Mouse (Mus musculus): ENCODE data around the gene Acy3.
"Not testable (repeated sequence)": the region's sequence is repeated elsewhere in the genome, so short reads cannot be mapped to it uniquely, and the experiment has no call there.

The Acy3 gene

GRCm38 (mm10) chr19:3974608-3975007 is 11.8 kb upstream of the Acy3 start:
- not testable (repeated sequence) for DNase-seq (ENCODE audit: low spot score in 2 of 2)

GRCm38 (mm10) chr19:3975866-3976265 is 10.5 kb upstream of the Acy3 start:
- peak in 1 of 2 experiments; percentile 20 for DNase-seq (ENCODE audit: low spot score in 2 of 2)

DNA sequence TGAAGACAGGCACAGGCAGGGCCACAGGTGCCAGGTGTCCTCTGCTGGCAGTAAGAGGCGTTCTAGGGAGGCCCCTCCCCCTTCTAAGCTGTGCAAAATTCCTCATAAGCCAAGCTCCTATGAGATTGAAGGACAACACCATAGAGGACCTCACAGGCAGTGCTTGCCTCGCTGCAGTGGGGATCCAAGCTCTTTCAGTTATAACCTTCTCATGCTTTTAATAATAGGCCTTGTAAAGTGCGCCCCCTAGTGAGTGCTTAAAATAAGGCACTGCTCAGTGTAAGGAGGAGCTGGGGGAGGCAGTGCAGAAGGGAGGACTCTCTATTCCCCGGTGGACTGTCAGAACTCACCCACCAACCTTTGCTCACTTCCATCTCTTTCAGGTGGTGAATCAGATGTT is 6.1 kb upstream of the Acy3 start:
- DNase-seq (ENCODE audit: low spot score in 2 of 2), result peak; percentile 75 to 80

GRCm38 (mm10) chr19:3980917-3981316 is 5.5 kb upstream of the Acy3 start:
- DNase-seq (ENCODE audit: low spot score in 2 of 2), result no peak

- no peak for DNase-seq (ENCODE audit: low spot score in 2 of 2)
Observed at GRCm38 (mm10) chr19:3983527-3984200, 2.7 kb upstream of the Acy3 start.

GRCm38 (mm10) chr19:3985261-3985681 is 1.1 kb upstream of the Acy3 start:
- no peak for DNase-seq (ENCODE audit: low spot score in 2 of 2)

DNA sequence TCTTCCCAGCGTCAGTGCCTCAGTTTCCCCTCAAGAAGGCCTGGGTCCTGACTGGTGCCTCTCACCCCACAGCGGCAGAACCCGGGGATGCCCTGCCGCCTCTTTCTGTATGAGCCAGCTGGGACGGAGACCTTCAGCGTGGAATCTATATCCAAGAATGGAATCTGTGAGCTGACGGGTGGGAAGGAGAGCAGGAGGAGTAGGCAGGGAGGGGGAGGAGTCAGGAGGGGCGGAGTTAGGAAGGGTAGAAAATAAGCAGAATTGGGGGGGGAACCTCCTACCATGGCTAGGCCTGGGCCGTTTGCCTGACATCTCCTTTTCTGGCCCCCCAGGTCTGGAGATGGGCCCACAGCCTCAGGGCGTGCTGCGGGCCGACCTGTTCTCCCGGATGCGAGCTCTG is 1.7 kb downstream of the Acy3 start:
- no peak for DNase-seq (ENCODE audit: low spot score in 2 of 2)

DNA sequence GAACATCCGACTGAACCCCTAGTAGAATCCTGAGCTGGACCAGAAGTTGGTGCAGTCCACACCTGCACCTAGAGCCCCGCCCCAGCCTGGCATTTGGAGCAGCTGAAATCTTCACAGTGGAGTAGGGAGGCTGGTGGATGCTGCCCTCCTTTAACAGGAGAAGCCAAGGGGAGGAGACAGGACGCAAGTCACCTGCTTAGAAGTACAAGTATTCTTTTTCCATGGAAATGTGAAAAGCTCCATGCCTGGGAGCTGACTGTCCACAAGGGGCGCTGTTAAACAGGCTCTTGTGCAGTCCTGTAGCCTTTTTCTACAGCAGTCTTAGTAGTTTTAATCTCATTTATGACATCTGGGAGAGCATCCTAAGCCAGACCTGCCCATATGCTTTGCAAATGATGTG is 2.4 kb downstream of the Acy3 start:
- DNase-seq (ENCODE audit: low spot score in 2 of 2), result no peak

GRCm38 (mm10) chr19:3990804-3991203 is 4.4 kb downstream of the Acy3 start:
- no peak for DNase-seq (ENCODE audit: low spot score in 2 of 2)

DNA sequence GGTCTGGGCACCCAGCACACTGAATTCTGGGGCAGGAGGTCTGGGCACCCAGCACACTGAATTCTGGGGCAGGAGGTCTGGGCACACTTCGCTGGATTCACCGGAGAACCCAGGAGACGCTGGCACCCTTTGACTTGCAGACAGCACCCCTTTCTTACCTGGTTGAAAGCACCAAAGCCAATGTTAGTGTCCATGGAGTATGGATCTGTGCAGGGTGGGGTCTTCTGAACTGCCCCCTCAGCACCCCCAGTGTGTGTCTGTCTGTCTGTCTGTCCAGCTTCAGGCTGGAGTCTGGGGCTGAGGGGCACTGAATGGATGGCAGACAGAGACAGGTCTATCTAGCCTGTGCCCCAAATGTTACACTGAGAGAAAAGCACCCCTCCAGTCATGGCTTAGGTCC is 5.2 kb downstream of the Acy3 start:
- DNase-seq (ENCODE audit: low spot score in 2 of 2), result no peak

GRCm38 (mm10) chr19:3991966-3992365 is 5.6 kb downstream of the Acy3 start:
- DNase-seq (ENCODE audit: low spot score in 2 of 2), result no peak

- no peak for DNase-seq (ENCODE audit: low spot score in 2 of 2)
Observed at GRCm38 (mm10) chr19:3992416-3992815, 6.0 kb downstream of the Acy3 start, which contains the start of gene Tbx10. Gene Tbx10, plus strand, starts transcription at chr19:3992752.

DNA sequence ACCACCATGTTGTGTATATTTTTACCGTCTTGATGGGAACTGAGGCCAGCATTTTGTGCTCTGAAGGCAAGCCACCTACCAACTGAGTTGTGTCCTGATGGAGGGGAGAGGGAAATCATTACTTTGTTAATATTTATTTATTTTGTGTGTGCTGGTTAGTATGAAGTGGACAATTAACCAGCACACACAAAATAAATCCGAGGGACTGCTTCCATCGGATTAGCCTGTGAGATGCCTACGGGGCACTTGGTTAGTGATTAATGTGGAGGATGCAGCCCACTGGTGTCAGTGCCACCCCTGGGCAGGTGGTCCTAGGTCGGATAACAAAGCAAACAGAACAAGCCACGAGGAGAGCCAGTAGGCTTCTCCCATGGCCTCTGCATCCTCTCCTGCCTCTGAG is 8.6 kb downstream of the Acy3 start:
- no peak for DNase-seq (ENCODE audit: low spot score in 2 of 2)

GRCm38 (mm10) chr19:3995505-3995904 is 9.1 kb downstream of the Acy3 start:
- DNase-seq (ENCODE audit: low spot score in 2 of 2), result no peak

DNA sequence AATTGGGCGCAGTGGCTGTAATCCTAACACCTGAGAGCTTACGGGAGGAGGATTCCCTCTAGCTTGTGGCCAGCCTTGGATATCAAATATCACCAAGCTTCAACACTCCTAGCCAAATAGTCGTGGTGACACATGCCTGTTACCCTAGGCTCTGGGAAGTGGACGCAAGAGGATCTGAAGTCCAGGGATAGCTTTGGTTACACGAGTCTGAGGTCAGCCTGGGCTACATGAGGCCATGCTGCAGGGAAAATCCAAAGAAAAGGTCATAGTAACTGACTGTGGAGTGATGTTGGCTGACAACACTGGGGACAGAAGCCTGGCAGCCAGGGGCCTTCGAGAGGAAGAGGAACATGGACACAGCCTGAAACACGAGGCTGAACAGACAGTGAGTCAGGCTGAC is 9.7 kb downstream of the Acy3 start:
- DNase-seq (ENCODE audit: low spot score in 2 of 2), result no peak

DNA sequence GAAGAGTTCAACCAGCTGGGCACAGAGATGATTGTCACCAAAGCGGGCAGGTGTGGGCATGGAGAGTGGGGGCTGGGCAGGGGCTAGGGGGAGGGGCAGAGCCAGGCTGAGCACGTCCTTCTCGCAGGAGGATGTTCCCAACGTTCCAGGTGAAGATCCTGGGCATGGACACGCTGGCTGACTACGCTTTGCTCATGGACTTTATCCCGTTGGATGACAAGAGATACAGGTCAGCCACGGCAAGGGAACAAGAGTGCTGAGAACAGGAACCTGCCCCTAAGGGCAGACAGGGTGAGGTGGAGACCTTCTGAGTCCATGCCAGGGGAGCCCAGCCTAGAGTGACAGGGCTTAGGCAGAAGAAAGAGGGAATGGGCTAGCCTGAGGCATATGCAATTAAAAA is 10.4 kb downstream of the Acy3 start:
- DNase-seq (ENCODE audit: low spot score in 2 of 2), result no peak

DNA sequence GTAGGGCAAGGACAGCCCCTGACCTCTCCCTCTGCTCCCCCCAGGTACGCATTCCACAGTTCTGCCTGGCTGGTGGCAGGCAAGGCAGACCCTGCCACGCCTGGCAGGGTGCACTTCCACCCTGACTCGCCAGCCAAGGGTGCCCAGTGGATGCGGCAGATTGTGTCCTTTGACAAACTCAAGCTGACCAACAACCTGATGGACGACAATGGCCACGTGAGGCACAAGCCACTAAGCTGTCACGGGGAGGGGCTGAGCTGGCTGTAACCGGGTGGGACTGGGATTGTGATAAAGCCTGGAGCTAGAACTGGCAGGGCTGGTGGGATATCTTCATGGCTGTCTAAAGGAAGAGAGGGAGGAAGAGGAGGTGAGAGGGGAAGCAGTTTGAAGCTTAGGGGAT is 10.9 kb downstream of the Acy3 start:
- no peak for DNase-seq (ENCODE audit: low spot score in 2 of 2)

- no peak for DNase-seq (ENCODE audit: low spot score in 2 of 2)
Observed at GRCm38 (mm10) chr19:3998335-3998734, 12.0 kb downstream of the Acy3 start.

- DNase-seq (ENCODE audit: low spot score in 2 of 2), result no peak
Observed at GRCm38 (mm10) chr19:3999121-3999730, 12.9 kb downstream of the Acy3 start.

DNA sequence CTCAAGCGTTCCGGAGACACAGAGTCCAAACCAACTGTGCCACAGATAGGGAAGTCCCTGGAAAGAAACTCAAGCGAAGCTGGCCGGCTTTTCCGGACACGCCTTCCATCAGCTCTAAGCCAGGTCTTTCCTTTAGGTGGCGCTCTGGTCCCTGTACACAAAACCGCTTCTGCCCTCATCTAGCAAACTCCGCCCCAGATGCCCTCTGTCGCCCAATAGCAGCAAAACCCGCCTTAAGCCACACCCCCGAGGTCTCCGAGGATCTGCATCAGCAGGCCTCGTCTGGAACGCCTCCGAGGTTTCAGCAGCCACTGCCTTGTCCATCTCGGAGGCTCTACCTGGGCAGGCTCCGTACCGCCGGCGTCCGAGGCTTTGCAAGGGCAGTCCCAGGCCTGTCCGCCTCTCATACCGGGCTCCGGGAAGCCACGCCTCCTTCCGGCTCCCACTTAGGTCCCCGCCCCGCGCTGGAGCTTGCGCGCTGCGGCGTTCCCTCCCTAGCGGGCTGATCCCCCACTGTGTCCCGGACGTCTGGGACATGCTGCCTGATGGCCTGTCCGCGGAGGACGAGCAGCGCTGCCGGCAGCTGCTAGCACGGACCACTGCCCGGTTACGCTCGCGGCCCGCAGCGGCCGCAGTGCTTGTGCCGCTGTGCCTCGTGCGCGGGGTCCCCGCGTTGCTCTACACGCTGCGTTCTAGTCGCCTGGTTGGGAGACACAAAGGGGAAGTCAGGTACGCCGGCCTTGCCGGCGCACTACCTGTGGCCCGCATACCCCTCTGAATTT is 13.9 kb downstream of the Acy3 start, which contains the start of the genes Nudt8 and Gm49405:
Nudt8 (plus strand) TSS at position 462 of the 782 bp plus-strand sequence.
Gm49405 (plus strand) TSS at position 508 of the 782 bp plus-strand sequence.
- DNase-seq (ENCODE audit: low spot score in 2 of 2), result peak; percentile 96 to 97

- no peak for DNase-seq (ENCODE audit: low spot score in 2 of 2)
Observed at GRCm38 (mm10) chr19:4000949-4001525, 14.7 kb downstream of the Acy3 start.

- DNase-seq (ENCODE audit: low spot score in 2 of 2), result no peak
Observed at GRCm38 (mm10) chr19:4001752-4002151, 15.4 kb downstream of the Acy3 start.
